Mouse (Mus musculus) thymus, adult 2 months (tissue): Measurements from ENCODE around the gene Stpg4.

Experiments used
- CTCF ChIP-seq: fragments of 200-500 bp; IDR thresholded peaks from 2 replicates; pipeline ENCODE4 v1.5.1; 2012; ENCODE audit warnings: mild to moderate bottlenecking, control low read depth, low read length, moderate library complexity, borderline replicate concordance; ENCODE audit not compliant: control insufficient read depth, poor library complexity, insufficient read depth; ENCODE audit errors: extremely low read depth
- POLR2A ChIP-seq: fragments of 200-500 bp; IDR thresholded peaks from 2 replicates; pipeline ENCODE4 v1.6.1; 2012; ENCODE audit warnings: mild to moderate bottlenecking, low read length, control low read depth, moderate library complexity; ENCODE audit not compliant: control insufficient read depth, poor library complexity, insufficient read depth; ENCODE audit errors: extremely low read depth

DNA sequence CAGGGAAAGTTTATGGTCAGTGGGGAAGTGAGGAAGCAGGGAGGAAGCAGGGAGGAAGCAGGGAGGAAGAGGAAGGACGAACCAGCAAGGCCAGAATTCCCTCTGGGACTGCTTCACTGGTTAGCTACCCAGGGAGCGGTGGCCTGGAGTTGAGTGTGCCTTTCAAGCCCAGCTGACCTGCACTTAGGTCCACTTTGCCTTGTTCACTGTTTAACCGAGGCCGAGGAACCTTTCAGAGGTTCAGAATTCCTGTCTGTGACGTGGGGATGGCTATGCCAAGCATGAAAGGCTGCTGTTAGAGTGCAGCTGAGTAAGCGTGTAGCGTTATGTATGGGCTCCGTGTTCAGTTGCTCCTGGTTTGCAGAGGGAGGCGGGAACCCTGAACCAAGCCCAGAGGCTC lies 54.2 kb downstream of the Stpg4 start:
- TF ChIP-seq CTCF (no peak), POLR2A (no peak)
